Mouse (Mus musculus) intestine, embryonic 16.5 days (tissue): ENCODE data around the gene Slc12a6. TPM values are rescaled to one million over a fixed set of nuclear protein-coding genes. Genes with fewer than 3 reads are reported as not detected.

Source experiments
- ATAC-seq: fragments of 200-750 bp; cut with Nextera tagmentation; 2 replicates; pipeline ENCODE4 v1.8.0; 2017; ENCODE audit warnings: moderate TSS enrichment, moderate library complexity
- H3K27ac ChIP-seq: fragments of 300-500 bp; sonication (generic); 2 replicates; pipeline ENCODE4 v1.5.1; 2014; ENCODE audit warnings: mild to moderate bottlenecking, low read length
- H3K27me3 ChIP-seq: fragments of 300-500 bp; sonication (generic); replicated peaks from 2 replicates; pipeline ENCODE4 v1.6.1; 2014; ENCODE audit warnings: low read length, control low read depth, mixed read lengths; ENCODE audit not compliant: control insufficient read depth, insufficient read depth
- H3K36me3 ChIP-seq: fragments of 300-500 bp; sonication (generic); 2 replicates; pipeline ENCODE4 v1.6.1; 2014; ENCODE audit warnings: low read length, control low read depth; ENCODE audit not compliant: control insufficient read depth, insufficient read depth
- H3K4me1 ChIP-seq: fragments of 300-500 bp; sonication (generic); 2 replicates; pipeline ENCODE4 v1.6.1; 2014; ENCODE audit warnings: low read length, control low read depth, mixed read lengths; ENCODE audit not compliant: control insufficient read depth, insufficient read depth
- H3K4me2 ChIP-seq: fragments of 300-500 bp; sonication (generic); 2 replicates; pipeline ENCODE4 v1.6.1; 2014; ENCODE audit warnings: low read depth, low read length, control low read depth
- H3K4me3 ChIP-seq: fragments of 300-500 bp; sonication (generic); 2 replicates; pipeline ENCODE4 v1.5.1; 2014; ENCODE audit warnings: mild to moderate bottlenecking, low read length
- H3K9ac ChIP-seq: fragments of 300-500 bp; sonication (generic); 2 replicates; pipeline ENCODE4 v1.6.1; 2014; ENCODE audit warnings: low read depth, low read length
- H3K9me3 ChIP-seq: fragments of 300-500 bp; sonication (generic); 2 replicates; pipeline ENCODE4 v1.6.1; 2016; ENCODE audit warnings: low read length, control low read depth; ENCODE audit not compliant: control insufficient read depth
- WGBS: fragments of 180-500 bp; shearing (Covaris S2); extraction: QIAGEN DNeasy Blood & Tissue Kit; methylation state at CpG from one replicate; pipeline ENCODE4 v1.1.7; 2014; 5-methylcytosine and 5-hydroxymethylcytosine counted together
- polyA plus RNA-seq: library from polyadenylated mRNA; unstranded; fragments of >200 nt; fragmentation: Nextera tagmentation; extraction: Ambion mirVana; gene quantifications from 2 replicates; pipeline ENCODE4 v1.2.1, GENCODE M21; 2015

Gene Slc12a6
- polyA plus RNA-seq, 1 experiment from 2014 or later: 11.9 TPM

GRCm38 (mm10) chr2:112259241-112259962, 6.2 kb upstream of the Slc12a6 start, which contains the start of gene Nutm1:
Nutm1 (minus strand) TSS chr2:112259291.
- no peak within 1 kb of the TSS for H3K9ac ChIP-seq
- no peaks in the 10 kb centered on the region for H3K9me3 ChIP-seq
- H3K4me3 ChIP-seq: no peak within 1 kb of the TSS
- H3K36me3 ChIP-seq: no peaks in the 10 kb centered on the region
- no peak within 1 kb of the TSS for H3K4me2 ChIP-seq
- no peak within 1 kb of the TSS for H3K27ac ChIP-seq
- WGBS: 73% methylated on average over 10 of the region's 10 CpGs
- ATAC-seq: no peak
- no peaks in the 10 kb centered on the region for H3K27me3 ChIP-seq
- H3K4me1 ChIP-seq: peaks cover 7% of the 10 kb centered on the region

- Histone ChIP-seq H3K9me3 (no peaks in the 10 kb centered on the region), H3K36me3 (no peaks in the 10 kb centered on the region), H3K4me3 (peak within 1 kb of the TSS; percentile 71), H3K4me1 (peaks cover 11% of the 10 kb centered on the region), H3K9ac (peak within 1 kb of the TSS; percentile 74), H3K27me3 (no peaks in the 10 kb centered on the region), H3K27ac (peak within 1 kb of the TSS; percentile 82), H3K4me2 (peak within 1 kb of the TSS; percentile 66)
- ATAC-seq: peak; percentile 59
- WGBS: 0% methylated on average over 36 of the region's 36 CpGs
These were observed 3.6 kb upstream of the Slc12a6 start, which contains the start of gene Nop10 for GRCm38 (mm10) chr2:112261748-112262653. Nop10 (plus strand) TSS chr2:112261926.

GRCm38 (mm10) chr2:112262779-112263295, 2.8 kb upstream of the Slc12a6 start:
- Histone ChIP-seq H3K9ac (peak overlapping the region; percentile 74), H3K4me1 (peaks cover 11% of the 10 kb centered on the region), H3K9me3 (no peaks in the 10 kb centered on the region), H3K27me3 (no peaks in the 10 kb centered on the region), H3K27ac (peak overlapping the region; percentile 82; the same call in 1 of the 2 replicates), H3K4me2 (peak overlapping the region; percentile 66), H3K36me3 (no peaks in the 10 kb centered on the region), H3K4me3 (peak overlapping the region; percentile 71)
- WGBS: 29% methylated on average over 4 of the region's 4 CpGs
- no peak for ATAC-seq

GRCm38 (mm10) chr2:112264364-112264763, 1.3 kb upstream of the Slc12a6 start:
- no peak overlapping the region for H3K4me2 ChIP-seq
- no peaks in the 10 kb centered on the region for H3K9me3 ChIP-seq
- no peaks in the 10 kb centered on the region for H3K27me3 ChIP-seq
- no peaks in the 10 kb centered on the region for H3K36me3 ChIP-seq
- no peak overlapping the region for H3K4me3 ChIP-seq
- no peak overlapping the region for H3K9ac ChIP-seq
- 78% methylated on average over 4 of the region's 4 CpGs for WGBS
- no peak overlapping the region for H3K27ac ChIP-seq
- no peak for ATAC-seq
- H3K4me1 ChIP-seq: peaks cover 14% of the 10 kb centered on the region

GRCm38 (mm10) chr2:112266242-112266592, 592 bp downstream of the Slc12a6 start, which contains the start of gene Gm21985:
Gm21985 (plus strand) TSS chr2:112266314.
- Histone ChIP-seq H3K4me3 (peak within 1 kb of the TSS; percentile 83), H3K9me3 (no peaks in the 10 kb centered on the region), H3K27me3 (no peaks in the 10 kb centered on the region), H3K36me3 (no peaks in the 10 kb centered on the region), H3K9ac (peak within 1 kb of the TSS; percentile 83), H3K4me1 (peaks cover 14% of the 10 kb centered on the region), H3K4me2 (peak within 1 kb of the TSS; percentile 72), H3K27ac (peak within 1 kb of the TSS; percentile 85)
- 1% methylated on average over 11 of the region's 11 CpGs for WGBS
- ATAC-seq: peak; percentile 24

GRCm38 (mm10) chr2:112266780-112267179, 1.2 kb downstream of the Slc12a6 start:
- no peaks in the 10 kb centered on the region for H3K27me3 ChIP-seq
- 32% methylated on average over 10 of the region's 10 CpGs for WGBS
- no peaks in the 10 kb centered on the region for H3K9me3 ChIP-seq
- peak overlapping the region; percentile 83 for H3K4me3 ChIP-seq
- H3K4me1 ChIP-seq: peaks cover 14% of the 10 kb centered on the region
- peak overlapping the region; percentile 83; the same call in 1 of the 2 replicates for H3K9ac ChIP-seq
- peak overlapping the region; percentile 72 for H3K4me2 ChIP-seq
- H3K27ac ChIP-seq: no peak overlapping the region
- ATAC-seq: no peak
- H3K36me3 ChIP-seq: no peaks in the 10 kb centered on the region

- no peak for ATAC-seq
- 71% methylated on average over 8 of the region's 8 CpGs for WGBS
These were observed 2.1 kb downstream of the Slc12a6 start for GRCm38 (mm10) chr2:112267547-112268269.

GRCm38 (mm10) chr2:112270011-112270410, 4.4 kb downstream of the Slc12a6 start:
- H3K9ac ChIP-seq: no peak overlapping the region
- H3K36me3 ChIP-seq: no peaks in the 10 kb centered on the region
- H3K27ac ChIP-seq: no peak overlapping the region
- H3K4me2 ChIP-seq: no peak overlapping the region
- no peak overlapping the region for H3K4me3 ChIP-seq
- peaks cover 7% of the 10 kb centered on the region for H3K4me1 ChIP-seq
- 87% methylated on average over 2 of the region's 2 CpGs for WGBS
- no peaks in the 10 kb centered on the region for H3K9me3 ChIP-seq
- no peaks in the 10 kb centered on the region for H3K27me3 ChIP-seq
- ATAC-seq: no peak

More at GRCm38 (mm10) chr2:112267547-112268269, 2.1 kb downstream of the Slc12a6 start:
- H3K4me1 ChIP-seq: peaks cover 14% of the 10 kb centered on the region
- no peak overlapping the region for H3K27ac ChIP-seq
- no peak overlapping the region for H3K9ac ChIP-seq
- H3K27me3 ChIP-seq: no peaks in the 10 kb centered on the region
- no peaks in the 10 kb centered on the region for H3K9me3 ChIP-seq
- no peaks in the 10 kb centered on the region for H3K36me3 ChIP-seq
- H3K4me3 ChIP-seq: no peak overlapping the region
- peak overlapping the region; percentile 31; the same call in 1 of the 2 replicates for H3K4me2 ChIP-seq
